Mouse (Mus musculus) E14TG2a.4 (cell line): Measurements from ENCODE around the gene Fzd7.

Source experiments
- CTCF ChIP-seq: conservative IDR thresholded peaks from 2 replicates; pipeline ENCODE4 v1.5.1; 2014; ENCODE audit warnings: low read length
- NANOG ChIP-seq: IDR thresholded peaks from 2 replicates; pipeline ENCODE4 v1.6.1; 2014; ENCODE audit warnings: borderline replicate concordance, low read length, mixed read lengths
- POU5F1 ChIP-seq: IDR thresholded peaks from 2 replicates; pipeline ENCODE4 v1.6.1; 2014; ENCODE audit warnings: low read length, borderline replicate concordance

DNA sequence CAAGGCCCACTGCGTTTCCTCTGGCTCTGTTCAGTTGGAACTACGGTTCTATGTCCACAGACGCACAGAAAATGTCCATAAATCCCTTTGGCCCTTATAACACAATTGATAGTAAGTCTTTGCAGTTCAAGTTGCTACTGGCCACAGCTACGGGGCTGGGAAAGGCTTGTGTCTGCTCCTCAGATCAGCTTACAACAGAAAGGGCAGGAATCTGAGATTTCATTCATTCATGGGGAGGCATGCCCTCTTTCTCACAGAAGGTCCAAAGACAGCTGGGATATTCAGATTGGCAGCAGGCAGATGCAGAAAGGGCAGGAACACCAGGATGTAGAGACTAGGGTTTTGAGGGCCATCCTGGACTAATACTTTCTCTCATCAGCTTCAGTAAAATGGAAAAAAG, 43.9 kb upstream of the Fzd7 start:
- TF ChIP-seq CTCF: no peak
- no peak for TF ChIP-seq POU5F1
- no peak for TF ChIP-seq NANOG
